Mouse (Mus musculus): Measurements from ENCODE around the gene Dupd1.

DNA sequence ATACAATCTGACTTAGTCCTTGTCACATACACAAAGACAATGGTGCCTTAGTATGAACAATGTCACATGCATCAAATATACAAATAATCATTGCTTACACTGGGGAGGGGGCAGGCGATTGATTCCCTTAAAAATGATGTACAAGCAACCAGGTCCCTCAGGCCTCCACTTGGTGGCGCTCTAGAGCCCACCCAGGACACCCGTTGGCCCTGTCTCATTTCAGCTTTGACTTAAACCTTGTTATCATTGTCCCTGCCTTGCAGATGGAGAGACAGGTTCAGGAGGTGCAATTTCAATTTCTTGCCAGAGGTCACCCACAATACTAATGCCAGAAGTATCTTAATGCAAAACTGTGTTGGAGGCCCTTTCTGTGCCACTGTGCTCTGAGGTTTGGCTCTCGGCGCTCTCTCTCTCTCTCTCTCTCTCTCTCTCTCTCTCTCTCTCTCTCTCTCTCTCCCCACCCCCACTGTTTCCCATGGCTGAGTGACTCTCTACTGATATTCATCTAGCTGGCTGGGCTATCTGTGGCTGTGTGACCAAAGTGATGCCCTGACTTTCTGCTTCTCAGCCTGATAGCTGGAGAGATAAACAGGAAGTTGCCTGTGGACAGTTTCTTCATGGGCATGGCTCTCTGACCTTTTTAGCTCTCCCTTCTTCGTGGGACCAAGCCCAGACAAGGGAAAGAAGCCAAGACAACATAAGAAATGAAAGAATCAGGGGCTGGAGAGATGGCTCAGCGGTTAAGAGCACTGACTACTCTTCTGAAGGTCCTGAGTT is 35.7 kb downstream of the Dupd1 start:
- TF ChIP-seq TAL1 (IDR thresholded peaks at IDR 0.05; ENCODE audit: low read length) = no peak
- no peak for TF ChIP-seq GATA1 (IDR thresholded peaks at IDR 0.05; ENCODE audit: low read length)

Data from erythroblast, embryonic 14.5 days (primary cell).